Mouse (Mus musculus): ENCODE measurements at regions not wholly inside any gene's neighbourhood (a gene's known extent, or its start where the extent isn't known, plus 50 kb on each side); places are given as distances from the start of the nearest gene placed in this dataset.

DNA sequence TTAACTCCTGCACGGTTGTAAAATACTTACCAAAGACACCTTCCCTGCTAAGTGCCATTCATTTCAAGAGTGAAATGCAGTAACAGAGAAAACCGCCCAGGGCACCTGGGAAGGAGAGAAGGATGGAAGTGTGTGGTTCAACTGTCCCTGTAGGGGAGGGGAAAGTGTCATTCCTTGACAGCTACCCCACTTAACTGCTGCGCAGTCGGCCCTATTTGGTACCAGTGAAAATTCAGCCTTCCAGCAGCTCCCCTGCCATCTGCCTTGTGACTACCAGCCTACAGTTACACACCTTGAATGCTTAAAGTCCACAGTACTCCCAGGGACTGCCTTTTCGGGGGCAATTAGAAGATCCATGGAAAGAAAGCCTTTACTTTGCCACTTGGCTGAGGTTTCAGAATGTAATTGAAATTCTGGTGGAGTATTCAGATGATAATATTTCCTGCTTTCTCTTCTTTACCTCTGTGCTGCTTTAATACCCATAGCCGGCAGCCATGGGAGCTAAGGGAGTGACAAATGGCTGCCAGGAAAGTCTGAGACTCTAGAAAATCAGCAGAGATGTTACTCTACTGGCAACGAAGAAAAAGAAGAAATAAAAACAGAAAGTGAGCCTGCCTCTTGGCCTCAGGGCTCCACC is 780.5 kb downstream of the Diaph3 start:
- no peaks in the 10 kb centered on the region for H3K36me3 ChIP-seq (ENCODE audit: control insufficient read depth, insufficient read depth, low read length, poor library complexity, severe bottlenecking)
- in situ Hi-C loops (cut with MboI; ENCODE audit: low sequenced_read_pairs in 2 of 2, unreplicated experiment in 2 of 2), result no loop called here
- no peak overlapping the region for H3K27ac ChIP-seq (ENCODE audit: insufficient read depth, low read depth, low read length, poor library complexity, severe bottlenecking)
- no peak overlapping the region for H3K4me3 ChIP-seq (ENCODE audit: insufficient read depth in 1 of 2, low read depth in 1 of 2, low read length in 2 of 2, poor library complexity in 1 of 2, severe bottlenecking in 1 of 2)
- DNase-seq (ENCODE audit: low read depth, low spot score), result no peak
- TF ChIP-seq MAFK (IDR thresholded peaks at IDR 0.05; ENCODE audit: insufficient read depth, low read depth, low read length) (no peak), ZC3H11A (IDR thresholded peaks at IDR 0.05; ENCODE audit: borderline replicate concordance, low read depth, low read length) (no peak)
- no peak overlapping the region for H3K9ac ChIP-seq (ENCODE audit: insufficient read depth, low read depth, low read length, poor library complexity, severe bottlenecking)
- no peaks in the 10 kb centered on the region for H3K9me3 ChIP-seq (ENCODE audit: control insufficient read depth, insufficient read depth, low read depth, low read length)
- no peaks in the 10 kb centered on the region for H3K4me1 ChIP-seq (ENCODE audit: control insufficient read depth in 2 of 2, insufficient read depth in 2 of 2, low read length in 2 of 2, poor library complexity in 1 of 2)

DNA sequence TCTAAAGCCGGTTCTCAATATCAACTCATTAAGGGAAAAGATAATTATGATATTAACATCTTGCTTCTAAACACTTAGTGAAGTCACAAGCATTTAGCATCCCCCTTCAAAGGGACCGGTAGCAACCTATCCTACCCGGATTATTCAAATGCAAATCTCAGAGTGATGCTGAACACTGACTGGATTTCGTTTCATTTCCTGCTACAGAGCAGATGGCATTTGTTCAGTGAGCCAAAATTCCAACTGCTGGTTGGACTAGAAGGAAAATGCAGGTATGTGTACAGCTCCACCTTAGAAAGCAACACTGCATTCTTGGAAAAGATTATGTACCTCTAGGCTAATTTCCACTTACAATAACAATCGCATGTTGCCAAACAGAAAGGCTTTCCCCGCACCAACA is 782.5 kb downstream of the Diaph3 start:
- TF ChIP-seq ZC3H11A (IDR thresholded peaks at IDR 0.05; ENCODE audit: borderline replicate concordance, low read depth, low read length), result no peak
- no peak for TF ChIP-seq MAFK (IDR thresholded peaks at IDR 0.05; ENCODE audit: insufficient read depth, low read depth, low read length)
- no peak for TF ChIP-seq ZNF384 (IDR thresholded peaks at IDR 0.05; ENCODE audit: low read depth, low read length)
- no peak for TF ChIP-seq CHD2 (IDR thresholded peaks at IDR 0.05; ENCODE audit: low read depth, low read length)
- TF ChIP-seq HCFC1 (IDR thresholded peaks at IDR 0.05; ENCODE audit: borderline replicate concordance, insufficient read depth, low read length), result no peak

DNA sequence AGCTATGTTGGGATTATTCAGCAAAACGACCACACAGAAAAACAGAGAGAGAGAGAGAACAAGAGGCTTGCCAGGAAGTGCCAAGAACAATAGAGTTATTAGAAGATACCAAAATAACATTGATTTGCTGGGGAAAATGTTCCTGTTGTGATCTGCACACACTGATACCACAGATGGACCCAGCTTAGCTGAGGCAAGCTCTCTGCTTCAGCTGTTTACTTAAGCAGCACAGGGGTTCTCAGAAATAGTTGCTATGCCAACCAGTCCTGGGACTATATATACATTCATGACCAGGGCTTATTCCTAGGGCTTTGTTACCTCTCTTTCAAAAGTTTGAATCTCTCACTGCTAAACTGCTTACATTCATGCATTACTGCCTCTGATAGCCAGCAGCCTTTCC is 790.5 kb downstream of the Diaph3 start:
- no peak for DNase-seq (ENCODE audit: low read depth, low spot score)
- Histone ChIP-seq H3K9ac (ENCODE audit: insufficient read depth, low read depth, low read length, poor library complexity, severe bottlenecking) (no peak overlapping the region), H3K4me1 (ENCODE audit: control insufficient read depth in 2 of 2, insufficient read depth in 2 of 2, low read length in 2 of 2, poor library complexity in 1 of 2) (no peaks in the 10 kb centered on the region), H3K36me3 (ENCODE audit: control insufficient read depth, insufficient read depth, low read length, poor library complexity, severe bottlenecking) (no peaks in the 10 kb centered on the region), H3K9me3 (ENCODE audit: control insufficient read depth, insufficient read depth, low read depth, low read length) (no peaks in the 10 kb centered on the region), H3K27ac (ENCODE audit: insufficient read depth, low read depth, low read length, poor library complexity, severe bottlenecking) (no peak overlapping the region), H3K4me3 (ENCODE audit: insufficient read depth in 1 of 2, low read depth in 1 of 2, low read length in 2 of 2, poor library complexity in 1 of 2, severe bottlenecking in 1 of 2) (no peak overlapping the region)
- TF ChIP-seq MAFK (IDR thresholded peaks at IDR 0.05; ENCODE audit: insufficient read depth, low read depth, low read length) (no peak), ZNF384 (IDR thresholded peaks at IDR 0.05; ENCODE audit: low read depth, low read length) (no peak), HCFC1 (IDR thresholded peaks at IDR 0.05; ENCODE audit: borderline replicate concordance, insufficient read depth, low read length) (no peak), ZC3H11A (IDR thresholded peaks at IDR 0.05; ENCODE audit: borderline replicate concordance, low read depth, low read length) (no peak), CHD2 (IDR thresholded peaks at IDR 0.05; ENCODE audit: low read depth, low read length) (no peak)
- in situ Hi-C loops (cut with MboI; ENCODE audit: low sequenced_read_pairs in 2 of 2, unreplicated experiment in 2 of 2), result no loop called here

More for the DNA sequence above, 782.5 kb downstream of the Diaph3 start:
- H3K4me3 ChIP-seq (ENCODE audit: insufficient read depth in 1 of 2, low read depth in 1 of 2, low read length in 2 of 2, poor library complexity in 1 of 2, severe bottlenecking in 1 of 2), result no peak overlapping the region
- no peaks in the 10 kb centered on the region for H3K36me3 ChIP-seq (ENCODE audit: control insufficient read depth, insufficient read depth, low read length, poor library complexity, severe bottlenecking)
- no peaks in the 10 kb centered on the region for H3K9me3 ChIP-seq (ENCODE audit: control insufficient read depth, insufficient read depth, low read depth, low read length)
- H3K9ac ChIP-seq (ENCODE audit: insufficient read depth, low read depth, low read length, poor library complexity, severe bottlenecking), result no peak overlapping the region
- no peak overlapping the region for H3K27ac ChIP-seq (ENCODE audit: insufficient read depth, low read depth, low read length, poor library complexity, severe bottlenecking)
- DNase-seq (ENCODE audit: low read depth, low spot score), result no peak
- in situ Hi-C loops (cut with MboI; ENCODE audit: low sequenced_read_pairs in 2 of 2, unreplicated experiment in 2 of 2), result no loop called here
- no peaks in the 10 kb centered on the region for H3K4me1 ChIP-seq (ENCODE audit: control insufficient read depth in 2 of 2, insufficient read depth in 2 of 2, low read length in 2 of 2, poor library complexity in 1 of 2)

DNA sequence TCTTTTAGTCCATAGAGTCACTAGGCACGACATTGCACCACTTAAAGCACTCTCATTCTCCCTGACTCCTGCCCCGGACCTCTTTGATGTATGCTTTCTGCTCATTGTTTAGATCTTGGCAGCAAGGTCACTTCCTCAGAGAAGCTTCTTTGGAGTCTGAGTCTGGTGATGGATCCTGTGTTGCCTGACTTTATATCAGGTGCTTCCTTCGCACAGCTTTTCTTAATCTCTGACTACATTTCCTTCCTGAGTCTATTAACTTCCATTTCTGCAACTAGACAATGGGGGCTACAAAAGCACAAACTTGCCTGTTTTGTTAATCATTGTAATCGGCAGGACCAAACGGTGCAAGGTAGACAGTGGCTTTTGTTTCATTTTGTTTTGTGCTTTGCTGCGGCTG is 802.0 kb downstream of the Diaph3 start:
- no peak for DNase-seq (ENCODE audit: low read depth, low spot score)
- no peaks in the 10 kb centered on the region for H3K36me3 ChIP-seq (ENCODE audit: control insufficient read depth, insufficient read depth, low read length, poor library complexity, severe bottlenecking)
- TF ChIP-seq ZC3H11A (IDR thresholded peaks at IDR 0.05; ENCODE audit: borderline replicate concordance, low read depth, low read length) (no peak), ZNF384 (IDR thresholded peaks at IDR 0.05; ENCODE audit: low read depth, low read length) (no peak), MAFK (IDR thresholded peaks at IDR 0.05; ENCODE audit: insufficient read depth, low read depth, low read length) (no peak), CHD2 (IDR thresholded peaks at IDR 0.05; ENCODE audit: low read depth, low read length) (no peak), HCFC1 (IDR thresholded peaks at IDR 0.05; ENCODE audit: borderline replicate concordance, insufficient read depth, low read length) (no peak)
- H3K4me3 ChIP-seq (ENCODE audit: insufficient read depth in 1 of 2, low read depth in 1 of 2, low read length in 2 of 2, poor library complexity in 1 of 2, severe bottlenecking in 1 of 2), result no peak overlapping the region
- H3K27ac ChIP-seq (ENCODE audit: insufficient read depth, low read depth, low read length, poor library complexity, severe bottlenecking), result no peak overlapping the region
- no peaks in the 10 kb centered on the region for H3K4me1 ChIP-seq (ENCODE audit: control insufficient read depth in 2 of 2, insufficient read depth in 2 of 2, low read length in 2 of 2, poor library complexity in 1 of 2)
- in situ Hi-C loops (cut with MboI; ENCODE audit: low sequenced_read_pairs in 2 of 2, unreplicated experiment in 2 of 2), result no loop called here
- no peak overlapping the region for H3K9ac ChIP-seq (ENCODE audit: insufficient read depth, low read depth, low read length, poor library complexity, severe bottlenecking)
- H3K9me3 ChIP-seq (ENCODE audit: control insufficient read depth, insufficient read depth, low read depth, low read length), result no peaks in the 10 kb centered on the region

DNA sequence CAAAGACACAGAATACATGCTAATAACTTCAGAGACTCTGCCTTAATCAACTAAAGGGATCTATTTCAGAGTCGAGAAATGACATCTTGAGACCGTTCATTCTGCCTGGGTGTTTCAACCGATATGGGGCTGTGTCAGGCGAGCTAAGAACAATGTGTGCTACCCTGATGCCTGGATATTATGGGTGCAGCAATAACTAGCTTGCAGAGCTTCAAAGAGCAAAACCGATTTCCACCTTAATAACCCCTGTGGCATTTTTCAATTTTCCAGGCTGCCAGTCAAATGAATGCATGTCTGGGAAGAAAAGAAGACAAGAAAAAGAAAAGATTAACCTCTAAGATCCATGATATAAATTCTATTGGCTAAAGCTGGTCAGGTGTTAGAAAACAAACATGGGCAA is 804.0 kb downstream of the Diaph3 start:
- no peak overlapping the region for H3K27ac ChIP-seq (ENCODE audit: insufficient read depth, low read depth, low read length, poor library complexity, severe bottlenecking)
- TF ChIP-seq ZC3H11A (IDR thresholded peaks at IDR 0.05; ENCODE audit: borderline replicate concordance, low read depth, low read length) (no peak), HCFC1 (IDR thresholded peaks at IDR 0.05; ENCODE audit: borderline replicate concordance, insufficient read depth, low read length) (no peak), ZNF384 (IDR thresholded peaks at IDR 0.05; ENCODE audit: low read depth, low read length) (no peak), MAFK (IDR thresholded peaks at IDR 0.05; ENCODE audit: insufficient read depth, low read depth, low read length) (no peak), CHD2 (IDR thresholded peaks at IDR 0.05; ENCODE audit: low read depth, low read length) (no peak)
- in situ Hi-C loops (cut with MboI; ENCODE audit: low sequenced_read_pairs in 2 of 2, unreplicated experiment in 2 of 2), result no loop called here

More for the DNA sequence above, 804.0 kb downstream of the Diaph3 start:
- no peaks in the 10 kb centered on the region for H3K4me1 ChIP-seq (ENCODE audit: control insufficient read depth in 2 of 2, insufficient read depth in 2 of 2, low read length in 2 of 2, poor library complexity in 1 of 2)
- no peaks in the 10 kb centered on the region for H3K36me3 ChIP-seq (ENCODE audit: control insufficient read depth, insufficient read depth, low read length, poor library complexity, severe bottlenecking)
- no peak overlapping the region for H3K9ac ChIP-seq (ENCODE audit: insufficient read depth, low read depth, low read length, poor library complexity, severe bottlenecking)
- DNase-seq (ENCODE audit: low read depth, low spot score), result no peak
- H3K9me3 ChIP-seq (ENCODE audit: control insufficient read depth, insufficient read depth, low read depth, low read length), result no peaks in the 10 kb centered on the region
- H3K4me3 ChIP-seq (ENCODE audit: insufficient read depth in 1 of 2, low read depth in 1 of 2, low read length in 2 of 2, poor library complexity in 1 of 2, severe bottlenecking in 1 of 2), result no peak overlapping the region

All from ES-E14 (cell line).